Comparison of ENCODE assay signal across 8 mouse cellular contexts in genomic region chr11:98795015-98795713, GRCm38 (mm10). TPM values are rescaled to one million over a fixed set of nuclear protein-coding genes. Genes with fewer than 3 reads are reported as not detected.
A peak's percentile ranks its signal among the peaks of the same experiment; 100 is the strongest.
DNase-seq lines count a peak whose midpoint lies in the region; ATAC-seq and TF ChIP-seq lines count a peak whose summit lies in the region.

Gene Msl1 (plus strand): TSS chr11:98795516.

- H3K27ac ChIP-seq in embryonic facial prominence, embryonic 12.5 days, result peak within 1 kb of the TSS; percentile 100
- H3K27ac ChIP-seq in limb, embryonic 13.5 days, result peak within 1 kb of the TSS; percentile 100
- peak within 1 kb of the TSS; percentile 98 for H3K27ac ChIP-seq in midbrain, embryonic 14.5 days (replicated peaks; ENCODE audit: low read depth, low read length)
- H3K27ac ChIP-seq in spleen, adult 2 months (ENCODE audit: insufficient read depth, low read length), result peak within 1 kb of the TSS; percentile 96

- no peaks in the 10 kb centered on the region for H3K9me3 ChIP-seq in embryonic facial prominence, embryonic 12.5 days
- H3K9me3 ChIP-seq in limb, embryonic 13.5 days, result no peaks in the 10 kb centered on the region
- H3K9me3 ChIP-seq in midbrain, embryonic 14.5 days (ENCODE audit: control insufficient read depth, low read length), result no peaks in the 10 kb centered on the region

- TF ChIP-seq CTCF in spleen, adult 2 months (IDR thresholded peaks at IDR 0.05; ENCODE audit: extremely low read depth, insufficient read depth, insufficient read length, insufficient replicate concordance), result no peak

- peak within 1 kb of the TSS; percentile 100 for H3K4me3 ChIP-seq in embryonic facial prominence, embryonic 12.5 days
- H3K4me3 ChIP-seq in limb, embryonic 13.5 days, result peak within 1 kb of the TSS; percentile 100
- peak within 1 kb of the TSS; percentile 100 for H3K4me3 ChIP-seq in midbrain, embryonic 14.5 days (replicated peaks; ENCODE audit: low read depth, low read length)
- peak within 1 kb of the TSS; percentile 95 for H3K4me3 ChIP-seq in spleen, adult 2 months (ENCODE audit: extremely low read depth, insufficient read depth, insufficient read length)

- peak; percentile 43; the same call in 1 of the 2 replicates for ATAC-seq in embryonic facial prominence, embryonic 12.5 days (ENCODE audit: insufficient number of reproducible peaks, insufficient read depth, low FRiP score, low TSS enrichment)
- peak; percentile 71 for ATAC-seq in limb, embryonic 13.5 days (ENCODE audit: low FRiP score, low read depth)
- peak; percentile 79 for ATAC-seq in midbrain, embryonic 14.5 days (ENCODE audit: low FRiP score, low TSS enrichment)

- H3K36me3 ChIP-seq in embryonic facial prominence, embryonic 12.5 days, result peaks cover 19% of the 10 kb centered on the region
- peaks cover 18% of the 10 kb centered on the region for H3K36me3 ChIP-seq in limb, embryonic 13.5 days
- peaks cover 18% of the 10 kb centered on the region for H3K36me3 ChIP-seq in midbrain, embryonic 14.5 days (ENCODE audit: control insufficient read depth, insufficient read depth, low read length)
- H3K36me3 ChIP-seq in spleen, adult 2 months (ENCODE audit: control insufficient read depth, insufficient read depth, low read length), result peaks cover 8% of the 10 kb centered on the region

- H3K4me2 ChIP-seq in embryonic facial prominence, embryonic 12.5 days (replicated peaks), result peak within 1 kb of the TSS; percentile 94
- peak within 1 kb of the TSS; percentile 99 for H3K4me2 ChIP-seq in limb, embryonic 13.5 days (replicated peaks)
- peak within 1 kb of the TSS; percentile 95 for H3K4me2 ChIP-seq in midbrain, embryonic 14.5 days (ENCODE audit: low read length)

- H3K9ac ChIP-seq in embryonic facial prominence, embryonic 12.5 days, result peak within 1 kb of the TSS; percentile 99
- H3K9ac ChIP-seq in limb, embryonic 13.5 days, result peak within 1 kb of the TSS; percentile 100
- H3K9ac ChIP-seq in midbrain, embryonic 14.5 days (replicated peaks; ENCODE audit: low read length), result peak within 1 kb of the TSS; percentile 99

- peaks cover 28% of the 10 kb centered on the region for H3K4me1 ChIP-seq in embryonic facial prominence, embryonic 12.5 days
- peaks cover 31% of the 10 kb centered on the region for H3K4me1 ChIP-seq in limb, embryonic 13.5 days
- H3K4me1 ChIP-seq in midbrain, embryonic 14.5 days (ENCODE audit: control insufficient read depth, insufficient read depth, low read length), result peaks cover 27% of the 10 kb centered on the region
- H3K4me1 ChIP-seq in spleen, adult 2 months (ENCODE audit: control insufficient read depth, insufficient read depth, insufficient read length), result peaks cover 8% of the 10 kb centered on the region

- no peak for TF ChIP-seq POLR2A in spleen, adult 2 months (IDR thresholded peaks at IDR 0.05; ENCODE audit: low read depth, low read length)

- no peaks in the 10 kb centered on the region for H3K27me3 ChIP-seq in embryonic facial prominence, embryonic 12.5 days
- no peaks in the 10 kb centered on the region for H3K27me3 ChIP-seq in limb, embryonic 13.5 days
- no peaks in the 10 kb centered on the region for H3K27me3 ChIP-seq in midbrain, embryonic 14.5 days (ENCODE audit: control insufficient read depth, insufficient read depth, low read length)
- H3K27me3 ChIP-seq in spleen, adult 2 months (ENCODE audit: control insufficient read depth, insufficient read depth, low read length), result no peaks in the 10 kb centered on the region

- WGBS in embryonic facial prominence, embryonic 12.5 days, result under 1% methylated on average over 61 of the region's 89 CpGs
- WGBS in limb, embryonic 13.5 days, result under 1% methylated on average over 53 of the region's 89 CpGs
- under 1% methylated on average over 62 of the region's 89 CpGs for WGBS in midbrain, embryonic 14.5 days
- WGBS in spleen, adult 2 months, result under 1% methylated on average over 53 of the region's 89 CpGs

- DNase-seq in layer of hippocampus, adult 11-12 months (ENCODE audit: low spot score), result peak; percentile 88
- DNase-seq in layer of hippocampus, adult 9-10 months (ENCODE audit: low spot score), result no peak
- peak; percentile 99 for DNase-seq in heart, adult 11 months
- DNase-seq in kidney, adult 11 months, result peak; percentile 86
- DNase-seq in midbrain, embryonic 14.5 days, result peak; percentile 94
- peak; percentile 54 to 82 for DNase-seq in spleen, adult 2 months (ENCODE audit: low read depth in 1 of 2, low spot score in 2 of 2)

RNA-seq across cellular contexts. Expression of gene Msl1, which starts in this region (rescaled TPM):
- 35.2 and 35.6 TPM in 2 replicates for polyA plus RNA-seq in embryonic facial prominence, embryonic 12.5 days (2016; fragmentation: Nextera tagmentation; extraction: Ambion mirVana)
- 28.9 and 29.2 TPM in 2 replicates for polyA plus RNA-seq in limb, embryonic 13.5 days (2015; fragmentation: Nextera tagmentation; extraction: Ambion mirVana)
- polyA plus RNA-seq in midbrain, embryonic 14.5 days (2014; fragmentation: Nextera tagmentation; extraction: Ambion mirVana), result 25.0 and 35.9 TPM in 2 replicates
- polyA plus RNA-seq in spleen, adult 2 months (2012; rRNA removed), result 23.3 and 41.2 TPM in 2 replicates
